Mouse (Mus musculus): Measurements from ENCODE around the gene Rbfox3.

- TF ChIP-seq POLR2A (IDR thresholded peaks at IDR 0.05; ENCODE audit: insufficient read length, low read depth) (no peak), CEBPB (IDR thresholded peaks at IDR 0.05; ENCODE audit: insufficient read depth, poor library complexity, severe bottlenecking) (no peak), MAX (IDR thresholded peaks at IDR 0.05; ENCODE audit: low read depth) (no peak), USF1 (IDR thresholded peaks at IDR 0.05; ENCODE audit: low read depth) (no peak), MYOD1 (IDR thresholded peaks at IDR 0.05; ENCODE audit: control insufficient read depth in 1 of 3, insufficient read length in 2 of 3, low read depth in 2 of 3) (no peak), TCF12 (IDR thresholded peaks at IDR 0.05; ENCODE audit: insufficient read depth, poor library complexity, severe bottlenecking) (no peak)
These were observed 404.3 kb downstream of the Rbfox3 start for GRCm38 (mm10) chr11:118507095-118507494.

Data from myocyte (in vitro differentiated cells).